Mouse (Mus musculus): Measurements from ENCODE around the gene Smim24. TPM values are rescaled to one million over a fixed set of nuclear protein-coding genes. Genes with fewer than 3 reads are reported as not detected.

The Smim24 gene
- total RNA-seq, 2 experiments from 2014 or later: 1.8 to 2.4 TPM

GRCm38 (mm10) chr10:81389801-81390677 lies 2.8 kb upstream of the Smim24 start:
- peak in 1 of 2 experiments; percentile 77 for DNase-seq (ENCODE audit: low spot score in 2 of 2)

- no peak for DNase-seq (ENCODE audit: low spot score in 2 of 2)
These were observed 2.2 kb upstream of the Smim24 start for GRCm38 (mm10) chr10:81390678-81390965.

- no peak for DNase-seq (ENCODE audit: low spot score in 2 of 2)
These were observed 581 bp upstream of the Smim24 start for GRCm38 (mm10) chr10:81392270-81392669.

- DNase-seq (ENCODE audit: low spot score in 2 of 2): no peak
These were observed 709 bp downstream of the Smim24 start for GRCm38 (mm10) chr10:81393456-81394063.

GRCm38 (mm10) chr10:81395127-81395526 lies 2.3 kb downstream of the Smim24 start:
- peak in 1 of 2 experiments; percentile 77 for DNase-seq (ENCODE audit: low spot score in 2 of 2)

GRCm38 (mm10) chr10:81395865-81396264 lies 3.0 kb downstream of the Smim24 start:
- DNase-seq (ENCODE audit: low spot score in 2 of 2): no peak

- no peak for DNase-seq (ENCODE audit: low spot score in 2 of 2)
These were observed 3.9 kb downstream of the Smim24 start for GRCm38 (mm10) chr10:81396749-81397148.

DNA sequence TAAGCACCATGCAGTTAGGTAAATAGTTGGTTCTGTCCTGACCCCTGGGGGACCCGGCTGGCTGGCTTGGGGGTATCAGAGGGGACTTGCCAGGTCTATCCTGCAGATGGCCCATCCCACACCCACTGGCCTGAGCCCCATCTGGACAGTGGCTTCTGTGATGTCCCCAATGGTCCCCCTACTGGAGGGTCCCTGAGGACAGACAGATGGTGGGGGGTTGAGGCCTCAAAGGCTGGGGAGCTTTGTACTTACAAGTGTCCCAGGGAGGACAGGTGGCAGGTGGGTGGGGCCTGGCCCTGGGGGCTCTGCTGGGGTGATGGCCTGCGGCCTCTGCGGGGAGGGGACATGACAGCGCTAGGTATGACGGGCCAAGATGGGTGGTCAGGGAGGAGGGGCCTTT lies 6.4 kb downstream of the Smim24 start:
- no peak for DNase-seq (ENCODE audit: low spot score in 2 of 2)

DNA sequence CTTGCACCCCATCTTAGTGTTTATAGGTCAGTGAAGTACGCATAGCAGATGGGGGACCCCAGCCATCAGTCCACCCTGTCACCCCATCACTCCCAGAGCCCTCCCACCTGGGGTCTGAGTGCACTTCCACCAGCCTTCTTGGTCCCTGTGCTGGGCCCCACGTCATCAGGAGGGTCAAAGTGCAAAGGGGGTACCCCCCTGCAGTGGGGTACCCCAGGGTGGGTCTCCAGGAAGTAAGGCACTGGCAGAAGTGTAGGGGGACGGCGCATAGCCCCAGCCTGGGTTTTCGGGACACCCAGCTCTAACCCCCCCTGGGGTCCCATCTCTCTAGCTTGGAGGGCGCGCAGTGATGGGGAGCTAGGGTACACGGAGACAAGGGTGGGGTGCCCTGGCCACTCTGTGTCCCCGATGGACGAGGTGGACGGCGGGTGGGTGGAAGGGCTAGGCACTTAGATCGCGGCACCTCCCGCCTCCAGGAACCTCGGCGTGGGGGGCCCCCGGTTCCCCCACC lies 7.0 kb downstream of the Smim24 start:
- no peak for DNase-seq (ENCODE audit: low spot score in 2 of 2)

DNA sequence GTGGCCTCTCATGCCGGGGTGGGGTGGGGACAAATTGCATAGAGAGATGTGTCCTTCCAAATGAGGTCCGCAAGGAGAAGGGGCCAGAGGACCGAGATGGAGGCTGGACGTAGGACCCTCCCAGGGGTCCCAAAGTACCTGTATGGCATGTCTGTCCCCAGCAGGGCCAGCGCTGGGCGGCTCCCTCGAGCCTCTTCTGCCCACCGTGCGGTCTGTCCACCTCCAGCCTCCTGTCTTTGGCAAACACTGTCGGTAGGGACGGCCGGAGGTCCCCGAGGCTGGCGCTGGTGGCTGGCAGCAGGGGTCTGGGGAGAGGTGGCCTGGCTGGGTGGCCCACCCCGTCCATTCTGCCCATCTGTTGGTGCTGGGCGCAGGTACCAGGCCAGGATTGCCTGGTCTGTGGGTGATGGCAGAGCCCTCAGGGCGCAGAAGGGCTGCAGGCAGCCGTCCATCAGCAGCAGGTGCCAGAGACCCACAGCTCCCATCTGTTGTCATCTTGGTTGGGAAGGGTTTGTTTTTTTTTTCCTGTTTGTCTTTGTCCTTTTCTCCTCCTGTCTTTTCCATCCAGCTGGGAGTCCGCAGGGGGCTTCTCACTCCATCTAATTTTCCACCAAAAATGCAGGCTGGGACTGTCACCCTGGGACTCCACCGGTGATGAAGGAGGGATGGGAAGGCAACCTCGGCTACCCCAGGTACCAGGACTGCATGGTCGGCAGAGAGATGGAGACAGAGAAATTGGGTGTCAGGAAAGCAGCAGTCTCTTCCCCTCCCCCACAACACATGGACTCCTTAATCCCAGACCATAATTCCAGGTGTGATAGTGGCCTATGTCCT lies 7.7 kb downstream of the Smim24 start:
- no peak for DNase-seq (ENCODE audit: low spot score in 2 of 2)

DNA sequence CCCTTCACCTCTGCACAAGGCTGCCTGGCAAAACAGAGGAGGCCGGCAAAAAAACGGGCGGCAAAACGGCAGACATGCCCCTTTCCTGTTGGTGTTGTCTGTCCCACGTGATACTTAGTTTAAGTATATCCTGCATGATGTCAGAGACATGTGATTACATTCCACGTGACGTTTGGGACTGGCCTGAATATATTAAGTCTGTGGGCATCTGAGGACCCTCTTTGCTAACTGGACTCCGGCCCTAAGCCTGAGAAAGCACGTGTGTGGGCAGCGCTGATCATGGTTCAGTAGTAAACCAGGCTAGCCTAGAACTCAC lies 8.3 kb downstream of the Smim24 start:
- no peak for DNase-seq (ENCODE audit: low spot score in 2 of 2)

DNA sequence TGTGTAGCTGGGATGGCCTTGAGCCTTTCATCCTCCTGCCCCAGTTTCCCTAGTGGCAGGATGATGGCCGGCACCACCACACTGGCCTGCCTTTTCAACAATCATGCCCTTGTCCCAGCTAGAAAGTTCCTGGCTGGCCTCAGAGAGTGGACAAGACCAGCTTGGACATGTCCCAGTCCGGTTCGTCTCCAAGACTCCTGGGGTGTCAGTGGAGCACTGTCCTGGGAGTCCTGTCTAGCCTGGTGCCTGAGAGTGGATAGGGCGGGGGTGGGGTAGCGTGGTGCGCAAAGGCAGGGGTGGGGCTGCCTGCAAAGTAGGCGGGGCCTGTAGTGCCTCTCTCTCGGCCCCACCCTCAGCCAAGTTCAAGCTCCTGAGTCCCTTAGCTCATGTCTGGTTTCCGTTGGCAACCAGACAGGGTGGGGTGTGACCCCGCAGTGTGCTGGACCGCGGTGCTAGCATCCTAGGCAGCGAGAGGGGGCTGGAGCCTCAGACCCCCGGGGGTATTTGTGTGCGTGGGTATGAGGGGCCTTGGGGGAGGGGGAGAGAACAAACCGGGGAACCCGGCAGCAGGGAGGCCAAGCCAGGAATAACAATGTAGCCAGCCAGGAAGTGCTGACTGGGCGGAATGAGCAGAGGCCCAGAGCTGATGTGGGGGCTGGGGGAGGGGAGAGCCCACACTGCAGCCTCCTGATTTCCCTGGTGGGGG lies 8.8 kb downstream of the Smim24 start:
- peak in 1 of 2 experiments; percentile 60 for DNase-seq (ENCODE audit: low spot score in 2 of 2)

GRCm38 (mm10) chr10:81402227-81402765 lies 9.4 kb downstream of the Smim24 start:
- no peak for DNase-seq (ENCODE audit: low spot score in 2 of 2)

DNA sequence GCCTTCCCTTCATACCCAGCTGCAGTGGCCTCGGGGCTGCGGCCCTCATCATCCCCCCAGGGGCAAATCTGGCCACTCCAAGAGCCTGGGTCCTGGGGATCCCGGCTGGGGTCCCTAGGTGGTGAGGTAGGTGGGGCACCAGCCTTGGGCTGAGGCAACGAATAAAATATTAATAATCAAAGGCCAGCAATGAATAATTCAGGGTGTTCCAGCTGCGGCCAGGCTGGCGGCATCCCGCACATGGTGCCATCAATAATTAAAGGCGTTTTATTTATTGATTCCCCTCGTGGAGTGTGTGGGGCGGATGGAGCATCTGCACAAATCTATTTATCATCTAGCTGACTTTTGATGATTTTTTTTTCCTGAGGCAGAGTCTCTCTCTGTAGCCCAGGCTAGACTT lies 10.7 kb downstream of the Smim24 start:
- no peak for DNase-seq (ENCODE audit: low spot score in 2 of 2)

GRCm38 (mm10) chr10:81404082-81404481 lies 11.2 kb downstream of the Smim24 start:
- DNase-seq (ENCODE audit: low spot score in 2 of 2): no peak

DNA sequence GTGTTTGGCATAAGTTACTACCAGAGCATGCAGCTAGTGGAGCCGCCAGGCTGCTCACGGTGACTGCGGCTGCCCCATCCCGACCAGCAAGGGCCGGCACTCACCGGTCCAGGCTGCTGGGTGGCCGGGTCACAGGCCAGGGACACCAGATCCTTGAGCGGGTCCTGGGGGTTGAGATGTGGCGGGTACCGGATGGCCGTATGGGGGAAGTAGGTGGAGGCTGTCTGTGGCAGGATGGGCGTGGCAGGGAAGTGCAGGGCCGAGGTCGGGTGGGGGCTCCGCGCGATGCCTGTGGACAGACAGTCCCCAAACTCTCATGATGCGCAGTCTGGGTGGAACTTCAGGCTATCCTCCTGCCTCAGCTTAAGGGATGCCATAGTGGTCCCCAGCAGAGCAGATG lies 11.9 kb downstream of the Smim24 start:
- DNase-seq (ENCODE audit: low spot score in 2 of 2): no peak

DNA sequence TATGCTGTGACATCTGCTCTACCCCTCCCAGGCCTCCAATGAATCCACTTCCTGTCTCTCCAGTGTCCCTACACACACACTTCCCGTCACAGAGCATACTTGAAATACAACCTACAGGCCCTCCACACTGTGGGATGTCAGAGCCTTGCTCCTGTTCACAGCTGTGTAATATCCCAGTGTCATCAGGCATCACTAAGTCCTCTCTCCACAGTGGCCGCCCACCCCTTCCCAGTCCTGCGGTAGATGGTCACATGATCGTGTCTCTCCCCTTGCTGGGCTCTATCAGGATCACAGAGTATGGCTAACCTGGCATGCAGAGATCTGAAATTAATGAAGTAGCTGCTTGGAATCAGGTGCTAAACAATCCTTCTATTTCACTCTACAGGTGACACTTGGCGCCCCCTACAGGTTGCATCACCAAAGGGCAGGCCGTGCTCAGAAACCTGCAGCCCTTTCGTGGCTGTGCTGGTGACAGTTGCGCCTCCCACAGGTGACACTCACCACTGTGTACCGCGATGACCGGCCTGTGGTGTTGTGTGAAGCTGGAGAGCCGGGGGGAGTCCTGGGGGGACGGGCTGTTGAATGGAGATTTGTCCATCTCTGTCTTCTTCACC lies 12.8 kb downstream of the Smim24 start:
- DNase-seq (ENCODE audit: low spot score in 2 of 2): peak in 1 of 2 experiments; percentile 69

- DNase-seq (ENCODE audit: low spot score in 2 of 2): no peak
These were observed 13.9 kb downstream of the Smim24 start for GRCm38 (mm10) chr10:81406504-81407440.

Measured in layer of hippocampus, adult 18-20 months (tissue).